Mouse (Mus musculus) heart, embryonic 15.5 days (tissue): ENCODE results near the gene Slitrk3. TPM values are rescaled to one million over a fixed set of nuclear protein-coding genes. Genes with fewer than 3 reads are reported as not detected.
"Not testable (repeated sequence)": the region's sequence is repeated elsewhere in the genome, so short reads cannot be mapped to it uniquely, and the experiment has no call there.

Experiments used
- ATAC-seq: fragments of 200-750 bp; cut with Nextera tagmentation; replicated peaks from 2 replicates; pipeline ENCODE4 v1.8.0; 2017; ENCODE audit warnings: low read depth, moderate TSS enrichment; ENCODE audit not compliant: insufficient number of reproducible peaks, insufficient read depth, low FRiP score
- H3K27ac ChIP-seq: fragments of 300-500 bp; sonication (generic); 2 replicates; pipeline ENCODE4 v1.5.1; 2015; ENCODE audit warnings: mild to moderate bottlenecking, inconsistent platforms
- H3K27me3 ChIP-seq: fragments of 300-500 bp; sonication (generic); 2 replicates; pipeline ENCODE4 v1.6.1; 2015; ENCODE audit warnings: inconsistent platforms
- H3K36me3 ChIP-seq: fragments of 300-500 bp; sonication (generic); 2 replicates; pipeline ENCODE4 v1.6.1; 2015; ENCODE audit warnings: mild to moderate bottlenecking, inconsistent platforms
- H3K4me1 ChIP-seq: fragments of 300-500 bp; sonication (generic); replicated peaks from 2 replicates; pipeline ENCODE4 v1.6.1; 2015; ENCODE audit warnings: inconsistent platforms
- H3K4me2 ChIP-seq: fragments of 300-500 bp; sonication (generic); 2 replicates; pipeline ENCODE4 v1.6.1; 2015; ENCODE audit warnings: inconsistent platforms, mild to moderate bottlenecking, moderate library complexity
- H3K4me3 ChIP-seq: fragments of 300-500 bp; sonication (generic); 2 replicates; pipeline ENCODE4 v1.5.1; 2015; ENCODE audit warnings: mild to moderate bottlenecking, inconsistent platforms
- H3K9ac ChIP-seq: fragments of 300-500 bp; sonication (generic); 2 replicates; pipeline ENCODE4 v1.6.1; 2015; ENCODE audit warnings: mild to moderate bottlenecking, inconsistent platforms
- H3K9me3 ChIP-seq: fragments of 300-500 bp; sonication (generic); replicated peaks from 2 replicates; pipeline ENCODE4 v1.6.1; 2016; ENCODE audit warnings: inconsistent platforms
- WGBS: fragments of 180-500 bp; shearing (Covaris S2); methylation state at CpG from one replicate; pipeline ENCODE4 v1.1.7; 2015; ENCODE audit warnings: mixed read lengths; 5-methylcytosine and 5-hydroxymethylcytosine counted together
- polyA plus RNA-seq: library from polyadenylated mRNA; unstranded; fragments of >200 nt; fragmentation: Nextera tagmentation; extraction: Ambion mirVana; gene quantifications from 2 replicates; pipeline ENCODE4 v1.2.1, GENCODE M21; 2015

Slitrk3 gene
- 0.13 and 0.23 TPM in 2 replicates for polyA plus RNA-seq

DNA sequence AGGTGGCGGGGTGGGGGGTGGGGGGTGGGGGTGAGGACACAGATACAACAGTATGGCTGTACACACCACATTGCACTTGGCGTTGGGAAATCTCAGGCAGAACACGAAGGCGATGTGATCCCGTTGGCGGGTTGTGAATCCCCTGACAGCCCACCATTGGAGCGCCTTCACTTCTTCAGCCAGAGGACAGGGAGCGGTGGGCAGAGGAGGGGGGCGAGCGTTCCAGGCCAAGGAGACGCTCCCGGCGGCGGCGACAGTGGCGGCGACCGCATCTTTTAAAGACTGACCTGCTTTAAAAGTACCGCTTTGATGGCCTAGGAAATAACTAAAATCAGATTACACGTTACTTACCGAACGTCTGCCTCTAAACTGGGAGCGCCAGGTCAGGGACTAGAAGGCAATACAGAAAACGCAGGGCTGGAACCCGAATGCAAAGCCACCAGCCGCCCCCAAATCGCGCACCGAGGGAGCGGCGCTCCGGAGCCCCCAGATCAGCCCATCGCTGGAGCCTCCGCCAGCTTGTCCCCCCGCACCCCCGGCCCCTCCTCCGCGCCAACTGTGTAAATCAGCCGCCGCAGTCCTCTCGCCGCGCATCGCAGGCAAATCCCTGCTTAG, at the start of gene Slitrk3:
Slitrk3 (minus strand) TSS at position 607 of the 615 bp plus-strand sequence.
- peak within 1 kb of the TSS; percentile 90 for H3K4me2 ChIP-seq
- under 1% methylated on average over 44 of the region's 44 CpGs for WGBS
- H3K9ac ChIP-seq: no peak within 1 kb of the TSS
- 0 out of 2 replicates have a peak, but pooled peaks have one; percentile 39 for ATAC-seq
- no peaks in the 10 kb centered on the region for H3K36me3 ChIP-seq
- H3K9me3 ChIP-seq: no peaks in the 10 kb centered on the region
- H3K27ac ChIP-seq: no peak within 1 kb of the TSS
- peak within 1 kb of the TSS; percentile 54 for H3K4me3 ChIP-seq
- peaks cover 59% of the 10 kb centered on the region for H3K27me3 ChIP-seq
- H3K4me1 ChIP-seq: peaks cover 6% of the 10 kb centered on the region

DNA sequence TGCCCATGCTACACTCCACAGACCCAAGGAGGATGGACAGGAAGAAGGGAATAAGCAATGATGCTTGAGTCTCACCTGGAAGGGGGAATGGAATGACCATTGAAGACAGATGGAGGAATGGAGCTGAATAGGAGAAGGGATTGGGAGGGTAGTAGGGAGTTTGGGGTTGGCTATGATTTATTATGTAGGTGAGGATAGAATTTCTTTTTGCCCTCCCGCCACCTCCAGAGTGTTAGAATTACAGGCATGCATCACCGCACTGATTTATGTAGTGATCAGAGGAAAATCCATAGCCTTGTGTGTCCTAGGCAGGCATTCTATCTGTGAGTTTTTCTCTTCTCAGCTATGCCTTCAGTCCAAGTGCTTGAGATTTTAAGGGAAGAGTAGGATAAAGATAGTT, 36.8 kb upstream of the Slitrk3 start:
- not testable (repeated sequence) for H3K4me2 ChIP-seq, H3K9ac ChIP-seq, ATAC-seq, H3K4me3 ChIP-seq, H3K27ac ChIP-seq, H3K36me3 ChIP-seq, H3K27me3 ChIP-seq, H3K9me3 ChIP-seq, H3K4me1 ChIP-seq
- 87% methylated on average over 2 of the region's 2 CpGs for WGBS

DNA sequence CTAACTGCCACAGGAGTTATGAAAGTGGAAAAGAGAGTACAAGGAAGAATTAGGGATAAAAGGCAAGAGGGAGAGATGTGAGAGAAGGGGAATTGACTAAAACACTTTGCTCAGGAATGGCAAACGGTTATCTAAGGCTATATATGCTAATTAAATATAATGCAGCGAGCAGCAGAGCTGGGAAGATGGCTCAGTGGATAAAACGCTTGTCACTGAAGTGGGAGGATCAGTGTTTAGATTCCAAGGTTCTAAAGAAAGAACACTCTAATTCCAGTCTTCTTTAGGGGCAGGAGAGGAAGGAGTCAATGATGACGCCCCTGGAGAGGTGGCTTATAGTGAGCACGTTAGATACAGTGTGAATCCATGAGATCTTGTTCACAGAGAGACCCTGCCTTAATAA, 27.0 kb upstream of the Slitrk3 start:
- no peak for ATAC-seq
- Histone ChIP-seq H3K36me3 (no peaks in the 10 kb centered on the region), H3K9ac (no peak overlapping the region), H3K4me2 (no peak overlapping the region), H3K27ac (no peak overlapping the region), H3K9me3 (no peaks in the 10 kb centered on the region), H3K27me3 (no peaks in the 10 kb centered on the region), H3K4me3 (no peak overlapping the region), H3K4me1 (no peaks in the 10 kb centered on the region)
- WGBS: 65% methylated on average over 5 of the region's 5 CpGs

DNA sequence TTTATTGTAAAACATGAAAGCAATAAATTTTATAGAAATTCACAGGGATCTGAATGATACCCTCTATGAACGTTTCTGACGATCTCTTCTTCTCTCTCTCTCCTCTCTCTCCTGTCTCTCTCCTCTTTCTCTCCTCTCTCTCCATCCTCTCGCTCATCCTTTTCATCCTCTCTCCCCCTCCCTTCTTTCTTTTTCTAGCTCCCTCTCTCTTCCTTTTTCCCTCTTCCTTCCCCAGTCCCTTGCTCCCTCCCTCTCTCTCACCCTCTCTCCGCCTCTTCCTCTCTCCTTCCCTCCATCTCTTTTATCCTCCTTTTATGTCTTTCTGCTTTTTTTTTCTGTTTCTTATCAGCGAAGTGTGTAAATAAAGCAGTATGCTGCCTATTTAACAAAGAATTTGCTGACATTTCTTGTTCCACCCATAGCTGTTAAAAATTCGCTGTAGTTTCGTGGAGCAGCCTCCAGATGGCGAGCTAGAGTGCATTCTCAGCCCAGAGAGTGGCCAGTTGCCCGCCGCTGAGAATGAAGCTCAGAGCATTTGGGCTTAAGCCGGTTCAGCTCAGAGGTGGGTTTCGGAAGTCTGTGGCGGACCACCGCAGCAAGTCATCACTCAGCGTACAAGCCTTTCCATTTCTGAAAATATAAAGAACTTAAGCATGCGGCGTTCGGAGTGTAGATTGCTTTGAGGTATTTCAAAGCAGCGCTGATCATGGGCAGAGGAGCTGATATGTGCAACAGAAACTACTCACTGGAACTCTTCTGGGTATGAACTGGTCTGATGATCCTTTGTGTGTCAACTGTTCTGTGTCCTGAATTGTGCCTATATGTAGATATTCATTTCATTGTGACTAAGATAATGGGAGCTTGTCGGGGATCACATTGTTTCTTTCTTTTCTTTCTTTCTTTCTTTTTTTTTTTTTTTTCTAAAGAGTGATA, 8.5 kb upstream of the Slitrk3 start:
- H3K9me3 ChIP-seq: no peaks in the 10 kb centered on the region
- H3K4me2 ChIP-seq: peak overlapping the region; percentile 61
- H3K4me3 ChIP-seq: peak overlapping the region; percentile 41
- no peak overlapping the region for H3K9ac ChIP-seq
- no peak for ATAC-seq
- H3K36me3 ChIP-seq: no peaks in the 10 kb centered on the region
- WGBS: 13% methylated on average over 20 of the region's 20 CpGs
- H3K27ac ChIP-seq: no peak overlapping the region
- no peaks in the 10 kb centered on the region for H3K4me1 ChIP-seq
- peaks cover 40% of the 10 kb centered on the region for H3K27me3 ChIP-seq

DNA sequence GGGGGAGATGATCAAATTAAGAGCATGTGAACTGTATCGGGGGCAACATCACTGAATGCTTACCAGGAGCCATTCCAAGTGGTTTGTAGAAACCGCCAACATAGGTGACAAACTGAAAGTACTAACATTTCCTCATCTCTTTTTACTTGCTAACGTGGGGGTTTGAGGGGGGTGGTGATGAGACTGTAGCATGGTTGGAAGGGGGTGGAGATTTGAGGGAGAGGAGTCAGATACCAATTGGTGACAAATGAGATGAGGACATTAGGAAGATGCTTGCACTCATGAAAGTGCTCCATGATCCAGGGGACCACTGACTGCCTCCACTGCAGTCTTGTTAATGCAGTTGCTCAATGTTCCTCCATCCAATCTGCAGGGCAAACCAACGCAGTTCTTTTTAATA, 587 bp upstream of the Slitrk3 start:
- no peak overlapping the region for H3K27ac ChIP-seq
- peak overlapping the region; percentile 90 for H3K4me2 ChIP-seq
- no peak overlapping the region for H3K9ac ChIP-seq
- 23% methylated on average over 4 of the region's 4 CpGs for WGBS
- no peaks in the 10 kb centered on the region for H3K36me3 ChIP-seq
- H3K27me3 ChIP-seq: peaks cover 55% of the 10 kb centered on the region
- peaks cover 6% of the 10 kb centered on the region for H3K4me1 ChIP-seq
- ATAC-seq: no peak
- H3K4me3 ChIP-seq: peak overlapping the region; percentile 14; the same call in 1 of the 2 replicates
- H3K9me3 ChIP-seq: no peaks in the 10 kb centered on the region

DNA sequence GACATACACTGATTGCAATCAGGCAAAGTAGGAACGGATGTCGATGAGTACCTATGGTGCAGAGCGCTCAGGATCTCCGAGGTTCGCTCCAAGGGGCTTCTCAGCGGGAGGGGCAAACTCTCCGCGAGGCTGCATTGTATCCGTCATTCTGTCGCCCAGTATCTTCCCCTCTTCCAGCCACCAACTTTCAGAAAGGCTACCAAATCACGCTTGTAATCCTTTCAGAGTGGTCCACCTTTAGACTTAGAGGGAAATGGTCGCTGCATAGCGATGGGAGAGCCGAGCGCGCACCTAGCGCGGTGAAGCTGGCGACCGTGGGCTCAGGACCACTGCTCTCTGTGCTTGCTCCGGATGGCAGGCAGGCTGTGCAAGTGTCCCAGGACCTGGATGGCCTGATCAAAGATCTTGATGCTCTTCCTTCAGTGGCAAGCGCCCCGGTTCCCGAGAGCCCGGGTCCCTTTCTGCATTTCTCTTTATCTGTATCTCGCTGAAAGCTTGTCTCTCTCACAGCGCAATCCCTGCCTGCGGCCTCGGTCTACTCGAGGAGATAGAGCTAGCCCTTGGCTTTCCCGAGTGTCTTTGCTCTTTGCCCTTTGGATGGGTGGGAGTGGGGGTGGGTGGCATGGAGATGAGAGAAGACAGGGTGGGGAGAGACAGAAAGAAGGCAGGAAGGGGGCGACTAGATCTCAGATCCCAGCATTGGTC, 959 bp downstream of the Slitrk3 start:
- Histone ChIP-seq H3K27me3 (peaks cover 54% of the 10 kb centered on the region), H3K4me2 (peak overlapping the region; percentile 90), H3K36me3 (no peaks in the 10 kb centered on the region), H3K27ac (no peak overlapping the region), H3K4me1 (peaks cover 6% of the 10 kb centered on the region), H3K4me3 (peak overlapping the region; percentile 54), H3K9ac (no peak overlapping the region), H3K9me3 (no peaks in the 10 kb centered on the region)
- WGBS: under 1% methylated on average over 32 of the region's 32 CpGs
- ATAC-seq: no peak

DNA sequence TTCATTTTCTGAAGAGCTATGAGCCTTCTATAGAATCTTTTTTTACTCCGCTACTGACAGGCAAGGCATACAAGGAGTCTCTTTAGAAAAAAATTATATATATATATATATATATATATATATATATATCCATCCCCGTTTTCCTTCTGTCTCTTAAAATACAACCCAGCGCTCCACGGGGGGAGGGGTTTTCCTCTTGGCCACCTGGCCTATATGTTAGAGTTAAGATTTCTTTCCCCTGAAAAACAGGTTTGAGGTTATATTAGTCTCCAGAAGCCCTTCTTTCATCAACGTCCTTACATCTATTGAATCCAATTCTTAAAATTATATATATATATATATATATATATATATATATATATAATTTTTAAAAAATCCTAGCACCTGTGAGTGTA, 1.6 kb downstream of the Slitrk3 start:
- Histone ChIP-seq H3K4me2 (no peak overlapping the region), H3K36me3 (no peaks in the 10 kb centered on the region), H3K9me3 (no peaks in the 10 kb centered on the region), H3K27me3 (peaks cover 59% of the 10 kb centered on the region), H3K4me3 (no peak overlapping the region), H3K27ac (no peak overlapping the region), H3K9ac (no peak overlapping the region), H3K4me1 (peaks cover 6% of the 10 kb centered on the region)
- WGBS: 38% methylated on average over 5 of the region's 5 CpGs
- no peak for ATAC-seq

DNA sequence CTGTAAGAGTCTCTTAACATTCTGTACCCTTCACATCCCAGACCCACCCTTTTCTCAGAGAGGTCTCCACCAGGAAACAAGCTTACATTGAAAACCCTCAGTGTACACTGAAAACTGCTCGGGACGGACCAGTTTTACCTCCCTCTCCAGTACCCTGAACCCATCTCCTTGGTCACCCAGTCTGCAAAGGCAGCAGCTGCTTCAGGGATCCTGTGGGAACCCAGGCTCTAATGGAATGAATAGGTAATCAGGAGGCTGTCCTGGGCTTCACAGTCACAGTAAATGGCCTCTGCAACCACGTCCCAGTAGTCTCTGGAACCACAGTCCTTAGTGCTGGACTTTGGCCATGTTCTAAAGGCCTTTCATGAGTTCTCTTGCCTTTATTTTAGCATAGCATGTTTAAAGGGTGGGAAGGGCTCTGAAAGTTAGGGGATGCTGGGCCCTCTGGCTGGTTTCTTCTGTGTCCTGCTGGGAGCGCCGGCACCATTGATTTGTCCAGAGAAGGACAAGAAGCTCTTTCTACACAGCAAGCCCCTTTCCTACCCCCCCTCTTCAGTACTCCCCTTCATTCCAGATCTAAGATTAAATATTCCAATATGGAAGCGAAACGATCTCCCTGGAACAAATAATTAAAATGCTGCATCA, 2.1 kb downstream of the Slitrk3 start:
- no peak overlapping the region for H3K4me3 ChIP-seq
- WGBS: 39% methylated on average over 7 of the region's 7 CpGs
- peaks cover 61% of the 10 kb centered on the region for H3K27me3 ChIP-seq
- no peaks in the 10 kb centered on the region for H3K36me3 ChIP-seq
- no peak for ATAC-seq
- no peaks in the 10 kb centered on the region for H3K9me3 ChIP-seq
- no peak overlapping the region for H3K27ac ChIP-seq
- H3K4me1 ChIP-seq: peaks cover 6% of the 10 kb centered on the region
- no peak overlapping the region for H3K4me2 ChIP-seq
- no peak overlapping the region for H3K9ac ChIP-seq

DNA sequence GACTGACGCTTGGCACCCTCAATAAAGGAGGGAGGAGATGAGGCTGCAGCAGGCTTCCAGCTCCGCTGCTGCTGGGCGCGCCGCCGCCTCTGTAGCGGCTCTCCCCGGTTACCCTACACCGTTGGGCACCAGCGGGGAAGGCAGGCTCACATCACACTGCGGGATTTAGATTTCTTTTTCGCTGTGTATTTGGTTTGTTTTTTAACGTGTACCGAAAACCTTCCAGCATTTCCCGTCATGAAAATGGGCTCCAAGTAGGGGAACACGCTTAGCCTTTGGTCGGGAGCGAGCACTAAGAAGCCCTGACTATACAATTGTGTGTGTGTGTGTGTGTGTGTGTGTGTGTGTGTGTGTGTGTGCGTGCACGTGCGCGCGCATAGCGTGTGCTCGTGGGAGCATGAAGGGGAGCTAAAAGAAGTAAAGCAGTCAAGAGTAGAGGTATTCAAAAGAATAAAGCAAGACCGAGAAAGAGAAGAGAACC, 4.1 kb downstream of the Slitrk3 start:
- 2% methylated on average over 26 of the region's 26 CpGs for WGBS
- Histone ChIP-seq H3K4me3 (peak overlapping the region; percentile 47), H3K9me3 (no peaks in the 10 kb centered on the region), H3K27ac (no peak overlapping the region), H3K36me3 (no peaks in the 10 kb centered on the region), H3K4me1 (peaks cover 6% of the 10 kb centered on the region), H3K27me3 (peaks cover 71% of the 10 kb centered on the region), H3K9ac (no peak overlapping the region), H3K4me2 (peak overlapping the region; percentile 74)
- ATAC-seq: no peak

DNA sequence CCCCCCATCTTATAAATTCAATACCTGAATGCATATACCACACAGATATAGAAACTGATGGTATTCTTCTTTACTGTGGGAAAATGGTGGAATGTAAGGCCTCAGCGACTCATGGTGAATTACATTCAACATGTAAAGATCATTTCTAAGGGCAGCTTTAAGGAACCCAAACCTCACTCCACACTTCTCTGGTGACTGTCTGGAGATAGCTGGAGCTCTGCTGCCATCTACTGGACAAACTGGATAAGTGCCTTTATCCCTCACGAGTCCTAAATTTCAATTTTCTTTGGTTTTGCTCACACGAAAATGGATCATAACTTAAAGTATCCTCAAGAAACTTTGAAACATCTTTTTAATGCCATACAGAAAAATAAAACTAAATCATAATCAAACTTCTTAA, 11.4 kb downstream of the Slitrk3 start:
- Histone ChIP-seq H3K9ac (no peak overlapping the region), H3K36me3 (no peaks in the 10 kb centered on the region), H3K4me3 (no peak overlapping the region), H3K27me3 (peaks cover 26% of the 10 kb centered on the region), H3K4me2 (no peak overlapping the region), H3K9me3 (no peaks in the 10 kb centered on the region), H3K4me1 (no peaks in the 10 kb centered on the region), H3K27ac (no peak overlapping the region)
- WGBS: 5% methylated on average over 3 of the region's 3 CpGs
- ATAC-seq: no peak

DNA sequence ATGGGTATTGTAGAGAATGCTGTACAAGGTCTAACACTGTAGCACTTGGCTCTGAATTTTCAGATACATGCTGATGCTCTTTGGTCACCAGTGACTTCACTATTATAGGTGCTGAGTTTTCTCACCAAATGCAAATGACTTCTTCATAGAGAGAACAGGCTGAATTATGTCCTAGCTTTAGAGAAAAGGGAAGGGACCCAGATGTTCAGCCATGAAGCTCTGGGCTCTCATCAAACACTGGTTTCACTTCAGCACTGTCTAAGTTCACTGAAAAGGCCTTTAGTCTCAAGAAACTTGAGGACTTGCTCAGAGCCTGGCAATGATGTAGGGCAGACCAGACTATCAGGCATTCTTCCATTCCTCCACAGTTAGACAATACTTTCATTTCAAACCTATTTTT, 15.3 kb downstream of the Slitrk3 start:
- no peak overlapping the region for H3K4me2 ChIP-seq

More for the DNA sequence above, 15.3 kb downstream of the Slitrk3 start:
- Histone ChIP-seq H3K27me3 (no peaks in the 10 kb centered on the region), H3K4me1 (no peaks in the 10 kb centered on the region), H3K9me3 (no peaks in the 10 kb centered on the region), H3K4me3 (no peak overlapping the region), H3K36me3 (no peaks in the 10 kb centered on the region), H3K9ac (no peak overlapping the region), H3K27ac (no peak overlapping the region)
- no peak for ATAC-seq
